Mouse (Mus musculus): ENCODE data around the gene Etv2.
A peak's percentile ranks its signal among the peaks of the same experiment; 100 is the strongest.

Gene Etv2

DNA sequence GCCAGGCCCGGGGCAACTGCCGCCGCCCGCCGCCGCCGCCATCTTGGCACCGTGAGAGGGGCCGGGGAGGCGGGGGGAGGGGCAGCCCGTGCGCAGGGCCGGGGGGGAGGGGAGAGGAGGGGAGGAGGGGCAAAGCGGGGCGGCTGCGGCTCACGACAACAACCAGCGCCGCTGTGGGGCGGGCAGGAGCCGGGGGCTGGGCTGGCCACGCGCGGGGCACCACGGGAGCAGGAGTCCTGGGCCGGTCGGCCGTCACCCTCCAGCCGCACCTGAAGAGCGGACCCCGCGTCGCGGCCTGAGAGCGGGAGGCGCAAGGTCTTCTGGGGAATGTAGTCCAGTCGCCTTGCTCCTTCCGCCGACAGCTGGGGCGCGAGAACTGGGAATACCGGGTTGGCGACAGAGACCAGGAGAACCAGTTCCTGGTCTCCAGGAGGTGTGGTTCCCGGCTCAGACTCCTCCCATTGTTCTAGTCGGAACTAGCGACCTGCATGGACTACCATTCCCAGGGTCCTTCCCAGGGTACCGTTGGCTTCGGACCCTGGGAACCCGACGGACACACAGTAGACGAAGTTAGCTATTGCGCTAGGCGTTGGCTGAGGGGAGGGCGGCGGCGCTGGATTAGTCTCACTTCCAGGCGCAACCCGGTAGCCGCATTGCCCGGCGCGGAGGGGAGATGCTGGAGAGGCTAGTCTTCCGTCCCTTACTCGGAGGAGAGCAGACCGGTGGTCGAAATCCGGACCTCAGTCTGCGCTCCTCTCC is 46.8 kb downstream of the Etv2 start, which contains the start of gene Kmt2b:
Gene Kmt2b (minus strand): TSS at position 51 of the 759 bp plus-strand sequence.
- DNase-seq (ENCODE audit: low spot score in 2 of 2) = peak; percentile 89 to 90

- DNase-seq (ENCODE audit: low spot score in 2 of 2) = peak; percentile 20 to 48
Observed at GRCm38 (mm10) chr7:30587842-30588667, 47.6 kb downstream of the Etv2 start.

DNA sequence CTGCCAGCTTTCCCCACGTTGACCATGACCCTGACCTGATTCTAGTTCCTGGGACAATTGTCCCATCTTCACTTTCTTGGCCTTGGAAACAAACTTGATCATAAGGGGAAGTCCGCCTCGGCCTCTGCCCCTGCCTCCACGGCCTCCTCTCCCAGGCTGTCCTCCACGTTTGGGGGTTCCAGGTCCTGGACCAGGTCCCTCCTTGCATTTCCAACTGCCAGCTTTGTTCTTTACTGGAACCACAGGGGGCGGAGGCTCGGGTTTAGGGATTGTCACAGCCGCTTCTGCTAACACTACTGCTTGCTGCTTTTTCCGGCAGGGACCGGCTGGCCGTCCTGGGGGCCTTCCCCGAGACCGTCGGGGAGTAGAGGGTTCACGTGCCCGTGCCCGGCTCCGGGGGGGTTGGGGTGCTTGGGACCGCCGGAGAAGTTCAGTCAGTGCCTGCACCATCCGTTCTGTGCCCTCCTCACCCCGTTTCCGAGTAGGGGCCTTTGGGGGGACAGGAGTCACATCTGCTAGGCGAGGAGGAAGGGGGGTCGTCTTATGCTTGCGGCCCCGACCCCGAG is 49.1 kb downstream of the Etv2 start:
- no peak for DNase-seq (ENCODE audit: low spot score in 2 of 2)

DNA sequence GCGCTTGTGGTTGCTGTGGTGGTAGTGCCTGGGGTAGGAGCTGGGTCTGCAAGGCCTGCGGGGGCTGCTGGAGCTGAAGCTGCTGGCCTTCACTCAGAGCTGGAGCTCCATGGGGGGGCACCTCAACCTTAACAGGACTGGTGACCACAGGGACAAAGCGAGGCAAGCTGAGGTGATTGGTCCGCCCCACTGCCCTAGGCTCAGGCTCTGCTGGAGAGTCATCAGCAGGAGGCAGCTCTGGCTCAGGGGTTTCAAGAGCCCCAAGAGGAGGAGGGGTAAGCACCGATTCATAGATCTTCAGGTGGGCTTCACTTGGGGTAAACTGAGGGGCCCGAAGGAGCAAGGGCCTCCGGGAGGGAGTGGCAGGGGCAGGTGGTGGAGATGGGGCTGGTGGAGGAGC is 50.5 kb downstream of the Etv2 start:
- no peak for DNase-seq (ENCODE audit: low spot score in 2 of 2)

GRCm38 (mm10) chr7:30584339-30584738 is 51.3 kb downstream of the Etv2 start:
- no peak for DNase-seq (ENCODE audit: low spot score in 2 of 2)
